In genomic region chr7:109613531-109614021, GRCm38 (mm10) we compare ENCODE assay signal across 8 mouse cellular contexts.
A peak's percentile ranks its signal among the peaks of the same experiment; 100 is the strongest.
DNase-seq lines count a peak whose midpoint lies in the region; ATAC-seq and TF ChIP-seq lines count a peak whose summit lies in the region.

No protein-coding gene starts in this region.

- H3K4me2 ChIP-seq in midbrain, embryonic 13.5 days (replicated peaks) = 0 out of 2 replicates have a peak overlapping the region, but pooled peaks have one; percentile 2
- H3K4me2 ChIP-seq in midbrain, embryonic 14.5 days (ENCODE audit: low read length) = no peak overlapping the region
- peak overlapping the region; percentile 76 for H3K4me2 ChIP-seq in intestine, postnatal 0 days (replicated peaks; ENCODE audit: low read depth)

- 64% methylated on average over 5 of the region's 5 CpGs for WGBS in midbrain, embryonic 13.5 days
- WGBS in midbrain, embryonic 14.5 days = 62% methylated on average over 5 of the region's 5 CpGs
- WGBS in intestine, postnatal 0 days = 29% methylated on average over 5 of the region's 5 CpGs

- ATAC-seq in midbrain, embryonic 13.5 days = no peak
- no peak for ATAC-seq in midbrain, embryonic 14.5 days (ENCODE audit: low FRiP score, low TSS enrichment)
- ATAC-seq in intestine, postnatal 0 days = peak; percentile 37; the same call in 1 of the 2 replicates
- no peak for ATAC-seq in megakaryocyte-erythroid progenitor cell, adult 5-6 weeks (replicated peaks; ENCODE audit: low FRiP score, low TSS enrichment, poor library complexity, severe bottlenecking)

- H3K4me1 ChIP-seq in midbrain, embryonic 13.5 days (replicated peaks) = peaks cover 57% of the 10 kb centered on the region
- peaks cover 24% of the 10 kb centered on the region for H3K4me1 ChIP-seq in midbrain, embryonic 14.5 days (ENCODE audit: control insufficient read depth, insufficient read depth, low read length)
- H3K4me1 ChIP-seq in embryonic fibroblast, embryonic 13.5 days (ENCODE audit: control insufficient read depth, insufficient read depth, low read length) = peaks cover 28% of the 10 kb centered on the region
- peaks cover 14% of the 10 kb centered on the region for H3K4me1 ChIP-seq in intestine, postnatal 0 days (replicated peaks; ENCODE audit: control insufficient read depth, insufficient read depth, low read length)

- intact Hi-C loops in left cerebral cortex, postnatal 4 days (cut with DNase I) = loop anchor here (5.0 kb wide), 1 partner anchor 86 kb away; no protein-coding TSS in a partner anchor

- DNase-seq in midbrain, embryonic 14.5 days = no peak
- DNase-seq in retina, embryonic 14.5 days (ENCODE audit: low spot score) = peak; percentile 32
- DNase-seq in left cerebral cortex, postnatal 4 days = no peak
- DNase-seq in adipocyte (ENCODE audit: low spot score) = no peak

- H3K4me3 ChIP-seq in midbrain, embryonic 13.5 days (replicated peaks) = no peak overlapping the region
- no peak overlapping the region for H3K4me3 ChIP-seq in midbrain, embryonic 14.5 days (replicated peaks; ENCODE audit: low read depth, low read length)
- H3K4me3 ChIP-seq in embryonic fibroblast, embryonic 13.5 days (ENCODE audit: insufficient read depth, low read length) = no peak overlapping the region
- H3K4me3 ChIP-seq in intestine, postnatal 0 days (ENCODE audit: low read depth, low read length) = no peak overlapping the region

- TF ChIP-seq CTCF in embryonic fibroblast, embryonic 13.5 days (IDR thresholded peaks at IDR 0.05; ENCODE audit: borderline replicate concordance, insufficient read depth, low read length) = no peak
- TF ChIP-seq CTCF in intestine, postnatal 0 days (IDR thresholded peaks at IDR 0.05; ENCODE audit: low read depth) = no peak

- H3K9me3 ChIP-seq in midbrain, embryonic 13.5 days = no peaks in the 10 kb centered on the region
- no peaks in the 10 kb centered on the region for H3K9me3 ChIP-seq in midbrain, embryonic 14.5 days (ENCODE audit: control insufficient read depth, low read length)
- H3K9me3 ChIP-seq in intestine, postnatal 0 days (ENCODE audit: control insufficient read depth) = no peaks in the 10 kb centered on the region

- no peak overlapping the region for H3K9ac ChIP-seq in midbrain, embryonic 13.5 days (replicated peaks)
- no peak overlapping the region for H3K9ac ChIP-seq in midbrain, embryonic 14.5 days (replicated peaks; ENCODE audit: low read length)
- H3K9ac ChIP-seq in intestine, postnatal 0 days (ENCODE audit: low read depth, low read length) = no peak overlapping the region

- H3K36me3 ChIP-seq in midbrain, embryonic 13.5 days = no peaks in the 10 kb centered on the region
- no peaks in the 10 kb centered on the region for H3K36me3 ChIP-seq in midbrain, embryonic 14.5 days (ENCODE audit: control insufficient read depth, insufficient read depth, low read length)
- no peaks in the 10 kb centered on the region for H3K36me3 ChIP-seq in intestine, postnatal 0 days (ENCODE audit: control insufficient read depth, insufficient read depth)

- H3K27me3 ChIP-seq in midbrain, embryonic 13.5 days = no peaks in the 10 kb centered on the region
- no peaks in the 10 kb centered on the region for H3K27me3 ChIP-seq in midbrain, embryonic 14.5 days (ENCODE audit: control insufficient read depth, insufficient read depth, low read length)
- no peaks in the 10 kb centered on the region for H3K27me3 ChIP-seq in intestine, postnatal 0 days (replicated peaks; ENCODE audit: control insufficient read depth, insufficient read depth, low read length)

- no peak for TF ChIP-seq POLR2A in embryonic fibroblast, embryonic 13.5 days (IDR thresholded peaks at IDR 0.05; ENCODE audit: low read depth, low read length)

- H3K27ac ChIP-seq in midbrain, embryonic 13.5 days = no peak overlapping the region
- no peak overlapping the region for H3K27ac ChIP-seq in midbrain, embryonic 14.5 days (replicated peaks; ENCODE audit: low read depth, low read length)
- H3K27ac ChIP-seq in embryonic fibroblast, embryonic 13.5 days (ENCODE audit: insufficient read depth, low read length) = peak overlapping the region; percentile 75
- peak overlapping the region; percentile 70 for H3K27ac ChIP-seq in intestine, postnatal 0 days (ENCODE audit: low read depth, low read length)

Comparison
In these comparisons a context has a peak if more than half of its experiments do, and no peak if none do; other contexts are left out.
1. H3K27ac ChIP-seq: peak in embryonic fibroblast, embryonic 13.5 days (single experiment) and intestine, postnatal 0 days (single experiment); none in midbrain, embryonic 13.5 days (single experiment) and midbrain, embryonic 14.5 days (single experiment).